Mouse (Mus musculus): ENCODE results near the gene C2cd5. TPM values are rescaled to one million over a fixed set of nuclear protein-coding genes. Genes with fewer than 3 reads are reported as not detected.
A peak's percentile ranks its signal among the peaks of the same experiment; 100 is the strongest.

Gene C2cd5
- total and polyA plus RNA-seq, 3 experiments: 19.1 to 22.3 (median 19.7) TPM

DNA sequence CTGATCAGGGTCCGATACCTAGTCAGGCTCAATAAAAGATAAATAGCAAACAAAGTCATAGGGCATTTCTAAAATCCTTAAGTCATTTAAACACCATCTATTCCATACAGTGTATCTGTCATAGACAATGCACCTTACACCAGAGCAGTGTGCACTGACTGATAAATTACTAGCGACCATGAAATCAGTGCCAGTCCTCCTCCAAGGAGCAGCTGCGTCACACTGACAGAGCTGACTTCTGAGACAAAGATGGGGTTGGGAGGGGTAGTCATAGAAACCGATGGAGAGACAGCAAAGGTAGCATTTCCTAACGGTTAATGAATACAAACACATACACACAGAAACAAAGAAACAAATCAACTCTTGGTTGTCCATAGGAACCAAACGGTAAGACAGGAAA lies 58.4 kb downstream of the C2cd5 start:
- no peaks in the 10 kb centered on the region for H3K79me2 ChIP-seq (replicated peaks; ENCODE audit: control insufficient read depth, extremely low read depth, insufficient read depth, poor library complexity, severe bottlenecking)
- H3K4me2 ChIP-seq (ENCODE audit: insufficient read depth, low read depth, poor library complexity, severe bottlenecking): no peak overlapping the region
- H3K9ac ChIP-seq (ENCODE audit: insufficient read depth, low read depth): no peak overlapping the region
- no peak overlapping the region for H3K27ac ChIP-seq (ENCODE audit: insufficient read depth, low read depth)
- TF ChIP-seq ZMIZ1 (IDR thresholded peaks at IDR 0.05; ENCODE audit: low read depth, low read length) (no peak), JUN (IDR thresholded peaks at IDR 0.05; ENCODE audit: insufficient read depth, low read depth, low read length) (no peak), SIN3A (IDR thresholded peaks at IDR 0.05; ENCODE audit: low read length) (no peak), ETS1 (conservative IDR thresholded peaks at IDR 0.05; ENCODE audit: low read depth, low read length) (no peak), HCFC1 (IDR thresholded peaks at IDR 0.05; ENCODE audit: low read depth, low read length) (no peak), RAD21 (IDR thresholded peaks at IDR 0.05; ENCODE audit: low read depth, low read length) (no peak), NRF1 (IDR thresholded peaks at IDR 0.05; ENCODE audit: low read depth, low read length) (no peak), MXI1 (IDR thresholded peaks at IDR 0.05; ENCODE audit: low read depth, low read length) (no peak), IRF4 (IDR thresholded peaks at IDR 0.05; ENCODE audit: low read depth, low read length) (no peak), BHLHE40 (IDR thresholded peaks at IDR 0.05; ENCODE audit: low read depth, low read length) (no peak), UBTF (IDR thresholded peaks at IDR 0.05; ENCODE audit: low read depth, low read length) (no peak), POLR2AphosphoS2 (IDR thresholded peaks at IDR 0.05; ENCODE audit: low read depth, low read length) (no peak), JUND (conservative IDR thresholded peaks at IDR 0.05; ENCODE audit: low read depth, low read length) (no peak), CTCF (conservative IDR thresholded peaks at IDR 0.05 in 1 of 2, IDR thresholded peaks at IDR 0.05 in 1 of 2; ENCODE audit: low read depth in 2 of 2, low read length in 2 of 2) (no peak), PAX5 (IDR thresholded peaks at IDR 0.05; ENCODE audit: low read length) (no peak), MEF2A (IDR thresholded peaks at IDR 0.05; ENCODE audit: borderline replicate concordance, low read depth, low read length) (no peak), ZNF384 (IDR thresholded peaks at IDR 0.05; ENCODE audit: low read depth, low read length) (no peak), CHD2 (IDR thresholded peaks at IDR 0.05; ENCODE audit: low read length) (no peak)
- no peak for DNase-seq (ENCODE audit: extremely low read depth)
- H3K27me3 ChIP-seq (replicated peaks): no peaks in the 10 kb centered on the region
- H3K36me3 ChIP-seq (replicated peaks in 1 of 2; ENCODE audit: control insufficient read depth in 1 of 2, insufficient read depth in 1 of 2, low read length in 1 of 2): peaks cover 23 to 61% of the 10 kb centered on the region in 2 experiments
- no peaks in the 10 kb centered on the region for H3K9me3 ChIP-seq (replicated peaks; ENCODE audit: low read length)
- H3K4me1 ChIP-seq (ENCODE audit: control insufficient read depth in 1 of 2, insufficient read depth in 2 of 2): no peaks in the 10 kb centered on the region
- in situ Hi-C loops (cut with MboI; ENCODE audit: low pct_ligation_motif_present, low pct_unique_long_range_greater_than_20kb, low sequenced_read_pairs) (no loop called here), dilution Hi-C loops (cut with MboI; ENCODE audit: extremely low pct_ligation_motif_present, extremely low pct_unique_long_range_greater_than_20kb, low sequenced_read_pairs) (no loop called here)
- H3K4me3 ChIP-seq (replicated peaks in 1 of 3; ENCODE audit: low read depth in 2 of 3, low read length in 2 of 3, poor library complexity in 1 of 3): no peak overlapping the region

GRCm38 (mm10) chr6:143035261-143035660 lies 64.7 kb downstream of the C2cd5 start:
- Histone ChIP-seq H3K27me3 (replicated peaks) (no peaks in the 10 kb centered on the region), H3K4me3 (replicated peaks in 1 of 3; ENCODE audit: low read depth in 2 of 3, low read length in 2 of 3, poor library complexity in 1 of 3) (no peak overlapping the region), H3K79me2 (replicated peaks; ENCODE audit: control insufficient read depth, extremely low read depth, insufficient read depth, poor library complexity, severe bottlenecking) (no peaks in the 10 kb centered on the region), H3K4me1 (ENCODE audit: control insufficient read depth in 1 of 2, insufficient read depth in 2 of 2) (no peaks in the 10 kb centered on the region), H3K36me3 (replicated peaks in 1 of 2; ENCODE audit: control insufficient read depth in 1 of 2, insufficient read depth in 1 of 2, low read length in 1 of 2) (peaks cover 59 to 86% of the 10 kb centered on the region in 2 experiments), H3K9me3 (replicated peaks; ENCODE audit: low read length) (no peaks in the 10 kb centered on the region), H3K4me2 (ENCODE audit: insufficient read depth, low read depth, poor library complexity, severe bottlenecking) (no peak overlapping the region), H3K9ac (ENCODE audit: insufficient read depth, low read depth) (no peak overlapping the region), H3K27ac (ENCODE audit: insufficient read depth, low read depth) (no peak overlapping the region)
- dilution Hi-C loops (cut with MboI; ENCODE audit: extremely low pct_ligation_motif_present, extremely low pct_unique_long_range_greater_than_20kb, low sequenced_read_pairs) (no loop called here), in situ Hi-C loops (cut with MboI; ENCODE audit: low pct_ligation_motif_present, low pct_unique_long_range_greater_than_20kb, low sequenced_read_pairs) (no loop called here)
- TF ChIP-seq CTCF (conservative IDR thresholded peaks at IDR 0.05 in 1 of 2, IDR thresholded peaks at IDR 0.05 in 1 of 2; ENCODE audit: low read depth in 2 of 2, low read length in 2 of 2) (peak in 1 of 2 experiments; percentile 38; a peak in 2 of 4 replicates), SMC3 (IDR thresholded peaks at IDR 0.05; ENCODE audit: low read depth, low read length) (peak; percentile 24; the same call in 1 of the 2 replicates), JUN (IDR thresholded peaks at IDR 0.05; ENCODE audit: insufficient read depth, low read depth, low read length) (no peak), RAD21 (IDR thresholded peaks at IDR 0.05; ENCODE audit: low read depth, low read length) (peak; percentile 16)
- DNase-seq (ENCODE audit: extremely low read depth): peak; percentile 8

Measured in CH12.LX (cell line).